Mouse (Mus musculus): ENCODE measurements at regions not wholly inside any gene's neighbourhood (a gene's known extent, or its start where the extent isn't known, plus 50 kb on each side); places are given as distances from the start of the nearest gene placed in this dataset.
A peak's percentile ranks its signal among the peaks of the same experiment; 100 is the strongest.

GRCm38 (mm10) chr10:37716946-37717345 lies 578.2 kb upstream of the Marcks start:
- no peak for DNase-seq (ENCODE audit: low read depth, low spot score)

- DNase-seq (ENCODE audit: low read depth, low spot score), result no peak
Observed at GRCm38 (mm10) chr10:37711459-37711858, 572.7 kb upstream of the Marcks start.

DNA sequence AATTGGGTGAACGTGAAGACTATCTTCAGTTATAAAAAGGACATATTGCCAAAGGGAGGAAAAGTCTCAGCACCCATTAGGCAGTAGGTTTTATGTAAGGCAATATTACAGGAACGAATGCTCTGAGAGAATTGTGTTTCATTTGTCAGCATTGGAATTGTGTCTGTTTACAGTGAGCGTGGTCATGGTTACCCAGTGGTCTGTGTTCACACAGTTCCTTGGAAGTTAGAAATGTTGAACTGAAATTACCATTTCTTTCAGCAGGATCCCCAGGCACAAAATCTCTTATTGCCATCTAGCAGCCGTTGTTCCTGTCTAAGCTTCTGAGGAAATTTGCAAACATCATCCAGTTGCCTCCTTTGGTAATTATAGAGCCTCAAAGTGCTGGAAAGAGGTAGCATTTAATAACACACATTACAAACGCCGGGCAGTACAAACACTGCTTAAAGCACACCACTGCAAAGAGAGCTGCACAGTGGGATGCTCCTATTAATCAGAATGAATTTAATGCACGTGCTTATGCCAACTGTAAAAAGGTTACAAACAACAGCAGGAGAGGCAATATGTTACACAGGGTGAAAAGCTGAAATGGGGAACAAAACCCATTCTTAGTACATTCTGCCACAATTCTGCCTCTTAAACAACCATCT lies 555.4 kb upstream of the Marcks start:
- no peak for DNase-seq (ENCODE audit: low read depth, low spot score)

GRCm38 (mm10) chr10:37692851-37693250 lies 554.1 kb upstream of the Marcks start:
- no peak for DNase-seq (ENCODE audit: low read depth, low spot score)

DNA sequence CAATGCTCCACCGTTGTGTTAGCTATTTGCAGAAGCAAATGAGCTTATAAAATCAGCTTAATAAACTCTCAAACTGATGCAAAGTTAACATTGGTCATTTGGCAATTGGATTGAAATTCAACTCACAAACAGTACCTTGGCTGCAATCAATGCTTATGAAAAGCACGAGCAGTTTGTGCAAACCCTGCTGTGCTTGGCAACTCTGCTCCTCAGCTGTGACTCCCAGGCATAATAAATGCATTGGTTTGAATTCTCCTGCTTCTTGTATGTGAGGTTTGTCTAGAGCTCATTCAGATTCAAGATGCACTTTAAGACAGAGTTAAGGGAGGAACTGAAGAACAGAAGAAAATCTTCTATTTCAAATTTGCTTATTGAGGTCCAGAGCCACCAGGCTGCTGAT lies 553.2 kb upstream of the Marcks start:
- DNase-seq (ENCODE audit: low read depth, low spot score), result no peak

- DNase-seq (ENCODE audit: low read depth, low spot score), result no peak
Observed at GRCm38 (mm10) chr10:37683101-37683500, 544.4 kb upstream of the Marcks start.

DNA sequence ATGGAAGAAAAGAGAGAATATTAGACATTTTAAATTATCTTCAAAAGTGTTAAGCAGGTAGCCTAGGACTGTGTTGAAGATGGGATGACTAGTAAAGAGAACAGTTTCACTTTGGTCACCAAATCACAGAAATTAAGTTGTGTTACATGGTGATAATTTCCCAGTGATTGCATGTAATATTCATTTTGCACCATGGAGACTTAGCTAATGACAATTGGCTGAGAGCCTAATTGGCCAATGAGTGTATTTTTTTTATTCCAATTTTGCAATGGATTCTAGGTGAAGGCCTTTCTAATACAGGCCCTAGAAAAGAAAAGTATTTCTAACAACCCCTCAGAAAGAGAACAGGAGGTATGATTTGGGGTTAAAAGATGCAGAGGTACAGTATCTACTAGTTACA lies 541.9 kb upstream of the Marcks start:
- DNase-seq (ENCODE audit: low read depth, low spot score), result no peak

DNA sequence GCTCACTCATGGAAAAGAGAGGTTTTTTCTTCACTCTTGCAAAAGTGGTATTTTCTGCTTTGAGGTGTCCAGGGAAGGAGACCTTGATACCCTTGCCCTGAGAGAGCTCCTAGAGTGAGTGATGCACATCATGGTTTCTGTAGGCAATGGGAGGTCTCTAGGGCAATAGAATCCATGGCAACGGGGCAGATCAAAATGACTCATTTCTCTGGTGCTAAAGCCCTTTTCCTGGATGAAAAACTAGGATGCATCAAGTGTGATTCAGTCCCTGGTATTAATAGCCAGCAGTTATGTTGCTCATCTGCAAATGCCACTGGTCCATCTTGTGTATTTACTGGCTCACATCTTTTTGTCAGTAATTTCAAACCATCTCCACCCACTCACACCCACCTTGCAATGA lies 539.1 kb upstream of the Marcks start:
- DNase-seq (ENCODE audit: low read depth, low spot score), result no peak

GRCm38 (mm10) chr10:37668827-37669226 lies 530.1 kb upstream of the Marcks start:
- DNase-seq (ENCODE audit: low read depth, low spot score), result no peak

GRCm38 (mm10) chr10:37667031-37667745 lies 528.5 kb upstream of the Marcks start:
- DNase-seq (ENCODE audit: low read depth, low spot score), result no peak

DNA sequence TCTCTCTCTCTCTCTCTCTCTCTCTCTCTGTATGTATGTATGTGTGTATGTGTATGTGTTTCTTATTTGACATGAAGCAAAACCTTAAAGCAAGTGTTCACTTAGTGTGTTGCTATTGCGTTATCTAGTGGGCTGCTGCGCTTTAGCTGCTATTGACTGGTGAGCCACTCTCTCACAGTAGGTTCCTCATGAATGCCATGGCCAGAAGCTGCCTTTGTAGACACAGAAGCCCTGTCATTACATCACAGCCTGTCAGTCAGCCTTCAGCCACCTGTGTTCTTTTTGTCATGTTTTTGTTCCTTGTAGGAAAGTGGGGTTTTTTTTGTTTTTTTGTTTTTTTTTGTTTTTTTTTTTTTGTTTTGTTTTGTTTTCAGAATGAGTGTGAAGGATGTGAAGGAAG lies 527.8 kb upstream of the Marcks start:
- no peak for DNase-seq (ENCODE audit: low read depth, low spot score)

- DNase-seq (ENCODE audit: low read depth, low spot score), result peak; percentile 40
Observed at GRCm38 (mm10) chr10:37637001-37637562, 498.4 kb upstream of the Marcks start.

DNA sequence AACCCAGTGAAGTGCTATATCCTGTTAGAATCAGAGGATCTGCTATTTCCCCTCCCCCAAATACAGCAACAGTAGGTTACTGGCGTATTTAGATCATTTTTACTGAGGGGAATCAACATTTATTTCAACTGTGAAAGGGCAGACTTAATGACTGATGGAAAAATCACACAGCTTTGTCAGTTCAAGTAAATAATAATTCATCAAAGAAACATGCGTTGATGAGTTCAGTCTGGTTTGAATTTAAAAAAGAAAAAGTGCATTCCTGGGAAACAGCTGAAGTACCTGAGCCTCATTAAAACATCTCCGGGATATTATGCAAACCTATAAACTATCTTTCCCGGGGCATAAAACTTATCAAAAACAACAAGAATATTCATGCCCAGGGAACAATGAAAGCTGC lies 497.7 kb upstream of the Marcks start:
- no peak for DNase-seq (ENCODE audit: low read depth, low spot score)

DNA sequence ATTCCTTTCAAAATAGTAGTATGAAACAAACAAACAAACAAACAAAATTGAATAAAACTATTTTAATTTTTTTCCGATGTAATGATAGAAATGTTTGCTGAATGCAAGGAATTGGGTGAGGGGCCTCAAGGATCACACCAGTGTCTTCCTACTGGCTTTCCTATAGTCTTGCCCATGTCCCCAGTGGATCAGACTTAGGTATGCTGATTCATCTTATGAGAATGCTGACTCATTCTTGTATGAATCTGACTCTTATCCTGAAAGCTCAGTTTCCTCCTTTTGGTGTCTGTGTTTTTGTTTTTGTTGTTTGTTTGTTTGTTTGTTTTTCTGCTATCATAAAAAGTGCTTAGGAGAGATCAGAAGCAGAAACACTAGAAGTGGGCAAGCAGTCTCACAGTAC lies 491.7 kb upstream of the Marcks start:
- DNase-seq (ENCODE audit: low read depth, low spot score), result no peak

- DNase-seq (ENCODE audit: low read depth, low spot score), result no peak
Observed at GRCm38 (mm10) chr10:37627900-37628299, 489.2 kb upstream of the Marcks start.

DNA sequence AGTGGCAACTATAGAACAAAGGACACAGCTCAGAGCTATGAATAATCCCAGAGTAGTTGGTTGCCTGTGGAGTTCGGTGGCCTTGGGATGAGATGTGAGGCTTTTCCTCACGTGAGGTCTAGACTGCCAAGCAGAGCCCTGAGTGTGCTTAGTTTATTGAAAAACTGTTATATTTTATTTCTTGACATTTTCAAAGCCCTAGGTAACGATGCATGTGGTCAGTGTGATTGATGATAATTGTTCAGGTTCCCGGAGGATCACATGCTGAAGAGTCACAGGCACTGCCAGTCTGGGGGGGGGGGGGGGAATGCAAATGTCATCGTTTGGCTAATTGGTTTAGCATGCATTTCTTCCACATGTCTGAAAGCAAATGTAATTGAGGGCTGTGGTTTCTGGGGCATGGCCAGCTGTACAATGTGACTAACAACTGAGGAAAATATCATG lies 488.1 kb upstream of the Marcks start:
- DNase-seq (ENCODE audit: low read depth, low spot score), result no peak

- DNase-seq (ENCODE audit: low read depth, low spot score), result no peak
Observed at GRCm38 (mm10) chr10:37625972-37626757, 487.4 kb upstream of the Marcks start.

- DNase-seq (ENCODE audit: low read depth, low spot score), result no peak
Observed at GRCm38 (mm10) chr10:37623041-37623440, 484.3 kb upstream of the Marcks start.

DNA sequence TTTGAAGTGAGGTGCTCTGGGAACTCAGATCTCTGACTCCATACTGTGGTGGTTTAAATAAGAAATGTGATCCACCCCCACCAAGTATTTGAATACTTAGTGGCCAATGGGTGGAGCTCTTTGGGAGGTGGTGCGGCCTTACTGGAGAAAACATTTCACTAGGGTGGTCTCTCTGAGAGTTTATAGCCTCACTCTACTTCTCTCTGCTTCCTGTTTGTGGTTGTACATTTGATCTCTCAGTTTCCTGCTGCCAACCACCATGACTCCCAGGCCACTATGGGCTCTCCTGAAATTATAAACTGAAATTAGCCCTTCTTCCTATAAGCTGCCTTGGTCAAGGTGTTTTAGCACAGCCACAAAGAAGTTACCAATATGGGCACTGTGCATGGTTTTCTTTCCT lies 479.9 kb upstream of the Marcks start:
- DNase-seq (ENCODE audit: low read depth, low spot score), result no peak

GRCm38 (mm10) chr10:37617708-37618300 lies 479.1 kb upstream of the Marcks start:
- DNase-seq (ENCODE audit: low read depth, low spot score), result no peak

DNA sequence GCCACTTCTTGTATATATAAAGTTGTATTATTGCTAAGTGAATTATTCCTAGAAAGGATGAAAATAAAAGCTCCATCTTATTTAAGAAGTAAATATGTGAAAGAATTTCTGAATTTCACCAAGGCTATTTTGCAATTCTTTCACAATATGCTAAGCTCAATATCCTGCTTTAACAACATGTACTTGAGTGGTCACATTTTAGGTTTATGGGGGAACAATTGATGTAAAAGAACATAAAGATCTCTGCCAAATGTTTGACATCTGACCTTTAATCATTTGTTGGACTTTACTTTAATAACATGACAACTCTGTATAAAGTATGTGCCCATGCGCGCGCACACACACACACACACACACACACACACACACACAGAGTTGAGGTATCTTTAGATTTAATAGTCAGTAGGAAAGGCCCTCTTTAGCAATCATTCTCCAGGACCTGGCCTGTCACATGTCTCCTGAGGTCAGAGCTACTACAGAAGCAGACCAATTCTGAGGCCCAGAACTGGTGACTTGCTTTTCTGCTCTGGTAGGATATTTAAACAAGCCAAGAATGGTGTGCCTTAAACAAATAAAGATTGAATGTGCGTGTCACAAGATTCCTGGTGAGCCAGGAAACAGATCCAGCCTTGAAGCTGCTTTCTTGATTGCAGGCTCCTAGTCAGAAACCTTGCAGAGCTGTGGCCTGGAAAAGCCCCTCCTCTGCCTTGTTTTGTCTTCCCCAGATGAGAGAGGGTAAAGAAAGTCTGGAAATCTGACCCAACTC lies 477.4 kb upstream of the Marcks start:
- no peak for DNase-seq (ENCODE audit: low read depth, low spot score)

Data from embryo, embryonic 11.5 days (tissue).